ENCODE assay signal across 12 mouse cellular contexts in genomic region chr5:24657113-24657512, GRCm38 (mm10). TPM values are rescaled to one million over a fixed set of nuclear protein-coding genes. Genes with fewer than 3 reads are reported as not detected.
DNase-seq lines count a peak whose midpoint lies in the region; ATAC-seq and TF ChIP-seq lines count a peak whose summit lies in the region.
"Had no signal": no experiment of that assay in that cellular context is flagged by ENCODE, and none has a peak within 500 bp of the region (broad histone marks: within the 10 kb centered on the region; RNA-seq: fewer than 3 reads in every experiment).

No protein-coding gene starts in this region.

- H3K4me3 ChIP-seq in heart, postnatal 0 days (ENCODE audit: low read depth, low read length), result no peak overlapping the region
- no peak overlapping the region for H3K4me3 ChIP-seq in midbrain, embryonic 14.5 days (replicated peaks; ENCODE audit: low read depth, low read length)
- no peak overlapping the region for H3K4me3 ChIP-seq in midbrain, embryonic 13.5 days (replicated peaks)
- H3K4me3 ChIP-seq: heart, embryonic 13.5 days; kidney, embryonic 15.5 days had no signal

- TF ChIP-seq CTCF in heart, postnatal 0 days (IDR thresholded peaks at IDR 0.05; ENCODE audit: low read depth), result no peak

- no peak overlapping the region for H3K4me2 ChIP-seq in heart, postnatal 0 days (ENCODE audit: low read depth, low read length)
- no peak overlapping the region for H3K4me2 ChIP-seq in midbrain, embryonic 14.5 days (ENCODE audit: low read length)
- H3K4me2 ChIP-seq in midbrain, embryonic 13.5 days (replicated peaks), result no peak overlapping the region
- H3K4me2 ChIP-seq: heart, embryonic 13.5 days; kidney, embryonic 15.5 days had no signal

- no peaks in the 10 kb centered on the region for H3K36me3 ChIP-seq in heart, postnatal 0 days (replicated peaks; ENCODE audit: control insufficient read depth, insufficient read depth, low read length)
- no peaks in the 10 kb centered on the region for H3K36me3 ChIP-seq in midbrain, embryonic 14.5 days (ENCODE audit: control insufficient read depth, insufficient read depth, low read length)
- no peaks in the 10 kb centered on the region for H3K36me3 ChIP-seq in midbrain, embryonic 13.5 days
- H3K36me3 ChIP-seq: heart, embryonic 13.5 days; kidney, embryonic 15.5 days had no signal

- no peaks in the 10 kb centered on the region for H3K27me3 ChIP-seq in heart, postnatal 0 days (ENCODE audit: control insufficient read depth, insufficient read depth, low read length)
- no peaks in the 10 kb centered on the region for H3K27me3 ChIP-seq in midbrain, embryonic 14.5 days (ENCODE audit: control insufficient read depth, insufficient read depth, low read length)
- peaks cover 6% of the 10 kb centered on the region; the same call in 1 of the 2 replicates for H3K27me3 ChIP-seq in midbrain, embryonic 13.5 days
- H3K27me3 ChIP-seq: CH12.LX; kidney, embryonic 15.5 days had no signal

- intact Hi-C loops in left cerebral cortex, postnatal 4 days (cut with DNase I), result no loop called here

- no peak overlapping the region for H3K9ac ChIP-seq in heart, postnatal 0 days (replicated peaks; ENCODE audit: low read depth, low read length)
- H3K9ac ChIP-seq in midbrain, embryonic 14.5 days (replicated peaks; ENCODE audit: low read length), result no peak overlapping the region
- no peak overlapping the region for H3K9ac ChIP-seq in midbrain, embryonic 13.5 days (replicated peaks)
- H3K9ac ChIP-seq: heart, embryonic 13.5 days; kidney, embryonic 15.5 days; liver, embryonic 14.5 days had no signal

- DNase-seq in heart, postnatal 0 days (ENCODE audit: low spot score), result peak; percentile 8
- no peak for DNase-seq in heart, adult 8-10 months (ENCODE audit: low spot score)
- peak; percentile 38 for DNase-seq in midbrain, embryonic 14.5 days
- peak; percentile 81 for DNase-seq in cerebellum, postnatal 14 days
- peak; percentile 70 for DNase-seq in left cerebral cortex, postnatal 4 days
- no peak for DNase-seq in spleen, postnatal 36 days (ENCODE audit: low spot score in 2 of 2)
- DNase-seq in thymus, postnatal 36 days, result no peak

- H3K4me1 ChIP-seq in heart, postnatal 0 days (ENCODE audit: control insufficient read depth, insufficient read depth), result no peaks in the 10 kb centered on the region
- H3K4me1 ChIP-seq in midbrain, embryonic 14.5 days (ENCODE audit: control insufficient read depth, insufficient read depth, low read length), result no peaks in the 10 kb centered on the region
- 0 out of 2 replicates have a peak, but pooled peaks cover 3% of the 10 kb centered on the region for H3K4me1 ChIP-seq in midbrain, embryonic 13.5 days (replicated peaks)
- H3K4me1 ChIP-seq: heart, embryonic 13.5 days; kidney, embryonic 15.5 days had no signal

- TF ChIP-seq EP300 in heart, postnatal 0 days (IDR thresholded peaks at IDR 0.05; ENCODE audit: low read depth), result no peak

- WGBS in heart, postnatal 0 days, result 33% methylated on average over 2 of the region's 2 CpGs
- WGBS in midbrain, embryonic 14.5 days, result 36% methylated on average over 2 of the region's 2 CpGs
- 55% methylated on average over 2 of the region's 2 CpGs for WGBS in midbrain, embryonic 13.5 days

- no peak for ATAC-seq in heart, postnatal 0 days (ENCODE audit: insufficient read depth, low read depth)
- ATAC-seq in midbrain, embryonic 14.5 days (ENCODE audit: low FRiP score, low TSS enrichment), result no peak
- no peak for ATAC-seq in midbrain, embryonic 13.5 days

- no peaks in the 10 kb centered on the region for H3K9me3 ChIP-seq in heart, postnatal 0 days (replicated peaks; ENCODE audit: control insufficient read depth, low read length)
- H3K9me3 ChIP-seq in midbrain, embryonic 14.5 days (ENCODE audit: control insufficient read depth, low read length), result no peaks in the 10 kb centered on the region
- no peaks in the 10 kb centered on the region for H3K9me3 ChIP-seq in midbrain, embryonic 13.5 days
- H3K9me3 ChIP-seq: heart, embryonic 13.5 days; kidney, embryonic 15.5 days had no signal

- no peak overlapping the region for H3K27ac ChIP-seq in heart, postnatal 0 days (ENCODE audit: low read depth)
- H3K27ac ChIP-seq in midbrain, embryonic 14.5 days (replicated peaks; ENCODE audit: low read depth, low read length), result no peak overlapping the region
- no peak overlapping the region for H3K27ac ChIP-seq in midbrain, embryonic 13.5 days
- H3K27ac ChIP-seq: heart, embryonic 13.5 days; kidney, embryonic 15.5 days; liver, embryonic 14.5 days had no signal

RNA-seq across cellular contexts. Expression of gene Nub1, which starts 28.2 kb away (rescaled TPM):
- 20.4 and 25.6 TPM in 2 replicates for total RNA-seq in heart, postnatal 0 days (2014; rRNA removed; ENCODE audit: low replicate concordance)
- polyA plus RNA-seq in heart, postnatal 0 days (2015; fragmentation: Nextera tagmentation; extraction: Ambion mirVana), result 19.5 and 21.3 TPM in 2 replicates
- total RNA-seq in heart, adult 8-10 months (2022), result 10 to 100 TPM; 33.1 to 45.6 (median 36.7) TPM
- polyA plus RNA-seq in midbrain, embryonic 14.5 days (2014; fragmentation: Nextera tagmentation; extraction: Ambion mirVana), result 42.3 and 54.1 TPM in 2 replicates
- polyA plus RNA-seq in midbrain, embryonic 13.5 days (2015; fragmentation: Nextera tagmentation; extraction: Ambion mirVana), result 41.2 and 42.8 TPM in 2 replicates
- total RNA-seq in left cerebral cortex, postnatal 4 days (2021), result 10 to 100 TPM; 75.3 to 76.6 TPM

RNA-seq across cellular contexts. Expression of gene Smarcd3, which starts 32.9 kb away (rescaled TPM):
- 79.2 and 98.4 TPM in 2 replicates for total RNA-seq in heart, postnatal 0 days (2014; rRNA removed; ENCODE audit: low replicate concordance)
- polyA plus RNA-seq in heart, postnatal 0 days (2015; fragmentation: Nextera tagmentation; extraction: Ambion mirVana), result 33.9 and 36.9 TPM in 2 replicates
- 10 to 100 TPM; 56.8 to 62.6 (median 60.6) TPM for total RNA-seq in heart, adult 8-10 months (2022)
- 158 and 199 TPM in 2 replicates for polyA plus RNA-seq in midbrain, embryonic 14.5 days (2014; fragmentation: Nextera tagmentation; extraction: Ambion mirVana)
- 119 and 127 TPM in 2 replicates for polyA plus RNA-seq in midbrain, embryonic 13.5 days (2015; fragmentation: Nextera tagmentation; extraction: Ambion mirVana)
- 100 to 1,000 TPM; 179 to 183 TPM for total RNA-seq in left cerebral cortex, postnatal 4 days (2021)

Comparison
In these comparisons a context has a peak if more than half of its experiments do, and no peak if none do; other contexts are left out.
1. DNase-seq: peak in heart, postnatal 0 days (single experiment), midbrain, embryonic 14.5 days (single experiment), cerebellum, postnatal 14 days (2 of 2) and left cerebral cortex, postnatal 4 days (single experiment); none in heart, adult 8-10 months (single experiment), spleen, postnatal 36 days (0 of 2) and thymus, postnatal 36 days (0 of 2).